Mouse (Mus musculus) cerebellum, adult 9-10 months (tissue): Measurements from ENCODE around the gene Kcnh6.

Experiments used
- DNase-seq: peaks from one replicate; pipeline ENCODE4 v3.0.0; 2022

Kcnh6 gene

DNA sequence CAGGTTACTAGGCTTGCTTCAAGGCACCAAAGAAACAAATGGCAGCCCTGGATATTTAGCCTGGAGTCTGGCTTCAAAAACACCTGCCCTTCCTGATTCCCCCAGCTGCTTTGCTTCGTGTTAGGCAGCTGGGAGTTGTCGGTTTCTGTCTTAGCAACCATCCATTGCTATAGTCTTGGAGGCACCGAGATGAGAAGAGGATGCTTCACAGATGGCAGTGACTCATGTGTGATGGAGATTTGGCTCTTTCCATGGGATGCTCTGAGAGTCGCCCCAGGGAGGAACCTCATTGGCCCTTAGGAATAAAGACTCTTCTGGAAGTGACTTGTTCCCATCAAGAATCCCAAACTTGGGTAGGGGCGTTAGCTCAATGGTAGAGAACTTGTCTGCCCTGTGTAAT is 8.5 kb downstream of the Kcnh6 start:
- DNase-seq, result no peak

DNA sequence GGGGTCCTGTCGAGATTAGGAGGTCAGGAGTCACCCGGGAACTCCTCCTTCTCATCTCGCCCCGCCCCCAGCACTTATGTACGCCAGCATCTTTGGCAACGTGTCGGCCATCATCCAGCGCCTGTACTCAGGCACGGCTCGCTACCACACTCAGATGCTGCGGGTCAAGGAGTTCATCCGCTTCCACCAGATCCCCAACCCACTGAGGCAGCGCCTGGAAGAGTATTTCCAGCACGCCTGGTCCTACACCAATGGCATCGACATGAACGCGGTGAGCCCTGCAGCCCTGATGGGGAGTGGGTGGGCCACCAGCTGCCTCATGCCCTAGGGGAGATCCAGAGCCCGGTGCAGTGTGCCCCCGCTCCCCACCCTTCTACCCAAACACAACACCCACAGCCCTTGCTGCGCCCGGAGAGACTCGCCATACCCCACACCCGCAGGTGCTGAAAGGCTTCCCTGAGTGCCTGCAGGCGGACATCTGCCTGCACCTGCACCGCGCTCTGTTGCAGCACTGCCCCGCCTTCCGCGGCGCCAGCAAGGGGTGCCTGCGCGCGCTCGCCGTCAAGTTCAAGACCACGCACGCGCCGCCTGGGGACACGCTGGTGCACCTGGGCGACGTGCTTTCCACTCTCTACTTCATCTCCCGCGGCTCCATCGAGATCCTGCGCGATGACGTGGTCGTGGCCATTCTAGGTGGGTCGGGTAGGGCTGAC is 12.3 kb downstream of the Kcnh6 start:
- no peak for DNase-seq

DNA sequence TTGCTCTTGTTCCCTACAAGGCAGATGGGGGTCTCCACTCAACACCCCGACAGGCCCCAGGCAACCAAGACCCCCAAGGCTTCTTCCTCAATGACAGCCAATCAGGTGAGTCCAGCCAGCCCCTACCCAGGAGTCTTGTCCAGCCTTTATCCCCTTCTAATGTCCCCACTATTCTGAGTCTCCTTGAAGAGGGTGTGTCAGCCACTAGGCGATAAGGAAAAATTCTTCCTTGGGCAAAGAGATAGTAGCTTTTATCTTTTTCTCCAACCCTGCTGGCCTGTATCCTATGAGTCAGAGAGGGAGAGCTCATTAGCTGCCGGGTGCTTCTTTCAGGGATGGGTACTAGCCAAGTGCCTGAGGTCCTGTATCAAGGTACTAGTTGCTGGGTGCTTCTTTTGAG is 17.9 kb downstream of the Kcnh6 start:
- no peak for DNase-seq

DNA sequence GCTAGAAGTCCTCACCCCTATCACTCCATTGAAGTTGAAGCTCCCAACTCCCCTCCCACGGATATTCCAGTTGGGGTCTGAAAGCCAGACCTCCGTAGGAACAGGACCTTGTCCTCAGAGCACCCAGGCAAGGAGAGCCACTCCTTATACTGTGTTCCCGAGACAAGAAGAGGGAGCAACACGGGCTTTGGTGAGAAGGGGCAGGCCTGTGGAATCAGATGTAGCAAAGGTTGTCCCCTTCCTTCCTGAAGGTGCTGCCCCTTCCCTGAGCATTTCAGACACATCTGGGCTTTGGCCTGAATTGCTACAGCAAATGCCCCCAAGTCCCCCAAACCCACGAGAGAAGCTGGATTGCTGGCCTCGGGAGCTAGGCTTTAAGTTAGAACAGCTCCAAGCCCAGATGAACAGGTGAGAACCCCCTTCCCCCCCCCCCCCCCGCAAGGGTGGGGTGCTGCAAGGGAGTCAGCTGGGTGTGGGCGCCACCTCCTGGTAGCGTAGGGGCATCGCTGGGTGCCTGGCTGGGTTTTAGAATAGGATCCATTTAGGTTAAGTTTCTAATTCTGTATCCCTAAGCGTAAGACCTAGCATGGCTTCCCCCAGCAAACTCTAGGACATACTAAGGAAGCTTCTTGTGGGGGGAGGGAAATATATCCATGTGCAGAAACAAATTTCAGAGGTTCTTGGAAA is 18.7 kb downstream of the Kcnh6 start:
- DNase-seq, result peak; percentile 75

DNA sequence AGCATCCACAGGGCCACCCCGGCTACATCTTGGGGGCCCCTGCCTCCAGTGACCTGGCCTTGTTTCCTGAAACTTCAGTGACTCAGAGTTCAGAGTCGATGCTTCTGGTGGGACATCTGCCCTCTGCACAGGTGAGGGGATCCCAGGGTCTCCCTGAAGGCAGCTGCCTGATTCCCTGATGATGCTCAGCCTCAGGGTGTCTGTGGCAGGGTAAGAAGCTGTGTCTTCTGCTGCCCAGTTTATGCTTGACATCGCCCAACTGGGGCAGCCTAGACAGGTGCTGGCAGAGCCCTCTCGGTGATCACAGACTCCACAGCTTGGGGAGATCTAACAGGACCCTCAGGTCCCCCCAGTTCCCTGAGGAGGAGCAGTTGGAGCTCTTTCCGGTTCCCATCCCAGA is 19.7 kb downstream of the Kcnh6 start:
- DNase-seq, result no peak

DNA sequence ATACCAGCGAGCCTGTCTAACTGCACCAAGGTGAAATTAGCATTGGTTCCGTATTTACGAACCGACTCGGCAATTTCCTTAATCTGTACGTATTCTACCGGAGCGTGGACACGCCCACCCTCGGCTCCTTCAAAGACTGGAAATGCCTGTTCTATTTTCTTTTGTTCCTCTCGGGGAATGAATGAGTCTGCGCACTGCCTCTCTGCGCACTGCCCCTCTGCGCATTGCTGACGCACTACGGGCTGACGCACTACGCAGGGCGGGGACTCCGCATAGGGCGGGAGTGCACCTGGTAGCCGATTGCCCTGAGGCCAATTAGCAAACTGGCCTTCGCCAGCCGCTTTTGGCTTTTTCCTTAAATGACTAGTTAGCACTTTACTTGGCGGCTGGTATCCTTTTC is 24.1 kb downstream of the Kcnh6 start:
- DNase-seq, result peak; percentile 42

DNA sequence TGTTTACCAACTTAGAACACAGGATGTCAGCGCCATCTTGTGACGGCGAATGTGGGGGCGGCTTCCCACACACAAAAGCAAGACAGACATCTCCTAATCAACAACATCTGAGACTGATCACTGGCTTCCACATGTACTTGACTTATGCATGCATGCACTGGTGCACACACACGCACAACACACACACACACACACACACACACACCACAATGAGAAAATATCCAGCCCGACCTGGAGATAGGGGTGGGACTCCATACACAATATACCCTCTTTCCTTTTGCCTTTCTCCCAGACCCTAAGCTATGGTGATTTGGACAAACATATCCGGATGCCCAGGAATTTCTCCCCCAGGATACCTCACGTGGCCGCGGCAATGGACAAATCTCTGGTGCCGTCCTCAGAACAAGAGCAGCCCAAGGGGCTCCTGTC is 25.6 kb downstream of the Kcnh6 start:
- peak; percentile 63 for DNase-seq

DNA sequence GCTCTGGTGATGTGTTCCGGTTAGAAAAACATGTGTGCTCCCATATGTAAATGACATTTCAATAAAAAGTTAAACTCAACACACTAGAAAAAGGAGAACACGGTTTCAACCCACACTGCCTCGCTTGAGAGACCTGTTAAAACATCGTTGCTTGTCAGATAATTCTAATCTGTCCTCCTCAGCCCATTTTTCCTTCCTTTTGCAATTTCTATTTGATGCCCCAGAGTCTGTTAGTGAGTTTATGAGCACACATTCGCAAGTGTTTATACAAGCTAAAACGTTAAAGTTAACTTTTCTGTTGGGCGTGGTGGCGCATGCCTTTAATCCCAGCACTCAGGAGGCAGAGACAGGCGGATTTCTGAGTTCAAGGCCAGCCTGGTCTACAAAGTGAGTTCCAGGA is 27.1 kb downstream of the Kcnh6 start:
- no peak for DNase-seq

DNA sequence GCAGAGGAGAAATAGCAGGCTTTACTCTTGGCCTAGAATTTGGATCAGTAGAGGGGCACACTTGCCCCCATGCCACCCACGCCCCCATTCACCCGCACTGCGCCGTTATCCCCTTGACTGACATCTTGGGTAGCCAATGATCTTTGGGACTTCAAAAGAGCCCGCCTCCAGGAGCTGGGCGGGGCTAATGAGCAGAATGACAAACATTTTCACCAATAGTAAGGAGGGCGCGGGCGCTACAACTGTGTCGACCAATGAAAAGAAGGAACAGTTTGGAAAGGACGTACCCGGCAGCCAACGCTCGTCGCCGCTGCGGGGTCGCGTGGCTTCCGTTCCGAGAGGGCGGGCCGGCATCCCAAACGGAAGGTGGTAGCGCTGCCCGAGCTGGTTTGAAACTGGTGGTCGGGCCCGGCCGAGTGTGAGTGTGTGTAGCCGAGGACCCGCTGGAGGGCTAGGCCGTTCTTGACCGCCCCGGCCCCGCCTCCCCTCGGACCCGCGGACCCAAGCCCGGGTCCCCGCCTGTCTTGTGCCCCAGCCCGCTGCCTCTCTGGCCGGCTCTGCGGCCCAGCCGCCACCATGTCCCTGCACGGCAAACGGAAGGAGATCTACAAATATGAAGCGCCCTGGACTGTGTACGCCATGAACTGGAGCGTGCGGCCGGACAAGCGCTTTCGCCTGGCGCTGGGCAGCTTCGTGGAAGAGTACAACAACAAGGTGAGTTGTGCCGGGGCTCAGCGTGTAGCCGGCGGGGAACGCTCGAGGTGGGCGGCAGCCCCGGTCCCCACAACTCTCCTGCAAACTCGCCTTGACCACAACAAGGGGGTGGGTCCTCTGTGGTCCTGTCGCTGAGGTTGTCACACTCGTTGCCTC is 28.9 kb downstream of the Kcnh6 start, which contains the start of gene Dcaf7:
Dcaf7 (plus strand) TSS at position 325 of the 870 bp plus-strand sequence.
- DNase-seq, result peak; percentile 99

DNA sequence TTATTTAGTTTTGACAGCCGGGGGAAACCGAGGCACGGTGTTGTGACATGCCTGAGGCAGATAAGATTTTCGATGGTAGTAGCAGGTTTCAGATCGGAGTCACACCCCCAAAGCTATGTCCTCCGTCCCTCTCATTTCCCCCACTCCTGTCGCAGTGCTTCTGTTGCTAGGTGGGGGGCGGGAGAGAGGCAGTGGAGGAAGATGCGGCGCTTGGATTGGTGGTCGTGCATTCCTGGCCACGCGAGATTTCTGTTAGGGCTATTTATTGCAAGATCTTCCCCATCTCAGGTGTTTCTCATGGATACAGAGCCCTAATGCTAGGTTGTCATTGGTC is 29.5 kb downstream of the Kcnh6 start:
- DNase-seq, result peak; percentile 67

DNA sequence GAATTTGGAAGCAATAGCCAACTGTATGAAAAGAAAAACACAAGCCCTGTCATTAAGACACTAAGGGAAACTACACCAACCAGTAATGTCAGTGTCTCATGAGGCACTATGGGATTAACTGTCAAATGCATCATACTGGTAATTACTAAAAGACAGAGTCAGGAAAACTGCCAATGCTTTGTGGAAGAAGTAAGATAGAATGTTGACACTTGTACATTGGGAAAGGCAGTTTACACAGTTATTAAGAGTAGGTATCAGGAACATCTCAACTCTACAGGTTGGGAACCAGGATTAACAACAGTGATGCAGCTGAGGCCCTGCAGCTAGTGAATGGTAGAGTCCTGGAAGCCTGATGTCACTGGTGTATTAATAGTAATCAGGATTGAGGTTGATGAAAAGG is 36.4 kb downstream of the Kcnh6 start:
- no peak for DNase-seq

DNA sequence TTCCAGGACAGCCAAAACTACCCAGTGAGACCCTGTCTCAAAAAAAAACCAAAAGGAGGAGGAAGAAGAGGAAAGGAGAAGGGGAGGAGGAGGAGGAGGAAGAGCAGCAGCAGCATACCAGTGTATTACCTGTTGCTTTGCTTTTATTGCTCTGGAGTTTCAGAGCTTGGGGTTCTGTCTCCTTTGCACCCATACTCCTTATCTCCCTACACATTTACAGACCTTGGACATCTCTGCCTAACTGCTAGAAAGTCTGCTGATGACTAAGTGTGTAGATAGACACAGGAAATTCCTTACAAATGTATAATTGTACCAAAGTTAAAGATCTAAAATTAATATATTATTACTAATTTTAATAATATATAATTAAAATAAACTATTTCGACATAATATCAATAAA is 37.3 kb downstream of the Kcnh6 start:
- no peak for DNase-seq

DNA sequence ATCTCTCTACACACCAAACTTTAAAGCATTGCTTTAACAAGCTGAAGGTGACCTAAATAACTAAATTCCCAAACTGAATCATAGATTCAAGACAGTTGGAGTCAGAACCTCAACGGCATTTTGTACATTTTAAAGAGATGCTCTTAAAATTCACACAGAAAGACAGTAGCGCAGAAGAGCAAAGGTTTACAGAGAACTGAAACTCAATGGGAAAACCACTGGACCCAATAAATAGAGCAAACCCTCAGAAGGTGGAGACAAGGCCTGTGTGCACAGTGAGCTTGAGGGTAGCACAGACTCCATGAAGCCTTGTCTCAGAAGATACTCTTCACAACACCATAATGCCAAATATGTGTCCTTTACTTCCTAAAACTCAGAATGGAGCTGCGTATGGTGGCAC is 37.9 kb downstream of the Kcnh6 start:
- DNase-seq, result no peak

DNA sequence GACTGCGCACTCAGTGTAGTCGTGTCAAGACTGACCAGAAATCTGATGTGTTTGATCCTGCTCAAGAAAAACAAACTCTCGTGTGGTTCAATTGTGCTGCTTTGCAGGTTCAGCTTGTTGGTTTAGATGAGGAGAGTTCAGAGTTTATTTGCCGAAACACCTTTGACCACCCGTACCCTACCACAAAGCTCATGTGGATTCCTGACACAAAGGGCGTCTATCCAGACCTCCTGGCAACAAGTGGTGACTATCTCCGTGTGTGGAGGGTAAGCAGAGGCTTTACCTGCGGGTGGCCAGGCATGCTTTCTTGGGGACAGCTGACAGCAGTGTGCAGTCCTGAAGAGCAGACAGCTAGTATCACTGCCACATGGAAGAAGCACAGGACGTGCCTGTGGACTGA is 38.7 kb downstream of the Kcnh6 start:
- no peak for DNase-seq

DNA sequence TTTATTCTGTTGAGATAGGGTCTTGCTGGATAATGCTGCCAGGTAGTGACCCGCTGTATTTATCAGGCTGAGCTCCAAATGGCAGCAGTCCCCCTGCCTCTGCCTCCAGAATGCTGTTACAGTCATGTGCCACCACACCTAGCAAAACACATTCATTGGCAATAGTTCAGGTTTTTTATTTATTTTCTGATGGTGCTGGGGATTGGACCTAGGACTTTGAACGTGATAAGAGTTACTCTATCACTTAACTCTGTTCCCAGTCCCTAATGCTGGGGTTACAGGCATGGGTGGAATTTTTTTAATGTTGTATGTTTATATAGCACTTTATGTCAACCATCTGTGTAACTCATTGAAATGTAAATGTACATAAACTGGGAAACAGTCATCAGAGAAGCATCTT is 46.0 kb downstream of the Kcnh6 start:
- DNase-seq, result no peak

DNA sequence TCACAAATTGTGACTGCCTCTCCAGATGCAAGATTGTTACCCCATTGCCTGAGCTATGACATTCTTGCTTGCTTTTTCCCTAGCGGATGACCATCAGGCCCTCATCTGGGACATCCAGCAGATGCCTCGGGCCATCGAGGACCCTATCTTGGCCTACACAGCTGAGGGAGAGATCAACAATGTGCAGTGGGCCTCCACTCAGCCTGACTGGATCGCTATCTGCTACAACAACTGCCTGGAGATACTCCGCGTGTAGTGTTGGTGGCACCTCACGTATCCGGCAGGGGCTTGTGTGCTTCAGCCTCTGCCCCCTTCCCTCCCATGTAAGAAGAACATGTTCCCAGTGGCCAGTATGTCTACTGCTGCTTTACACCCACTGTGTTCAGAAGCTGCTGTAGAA is 46.7 kb downstream of the Kcnh6 start:
- no peak for DNase-seq

DNA sequence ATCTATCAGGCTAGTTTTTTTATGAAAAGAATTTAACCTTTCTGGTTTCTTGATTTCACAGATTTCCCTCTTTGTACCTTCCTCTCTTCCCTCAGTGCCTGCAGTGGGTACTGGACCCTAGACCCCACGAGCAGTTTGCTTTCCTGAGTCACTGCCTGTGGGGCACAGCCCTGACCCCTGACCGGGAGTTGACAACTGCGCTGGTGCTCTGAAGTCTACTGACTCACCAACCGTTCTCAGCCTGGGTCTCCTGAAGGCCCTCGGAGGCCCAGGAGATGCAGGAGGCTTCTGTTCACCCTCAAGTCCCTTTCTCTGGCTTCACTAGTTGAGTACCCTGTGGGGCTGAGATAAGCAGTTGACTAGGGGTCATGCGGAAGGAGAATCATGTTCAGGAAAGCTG is 47.4 kb downstream of the Kcnh6 start:
- DNase-seq, result no peak

DNA sequence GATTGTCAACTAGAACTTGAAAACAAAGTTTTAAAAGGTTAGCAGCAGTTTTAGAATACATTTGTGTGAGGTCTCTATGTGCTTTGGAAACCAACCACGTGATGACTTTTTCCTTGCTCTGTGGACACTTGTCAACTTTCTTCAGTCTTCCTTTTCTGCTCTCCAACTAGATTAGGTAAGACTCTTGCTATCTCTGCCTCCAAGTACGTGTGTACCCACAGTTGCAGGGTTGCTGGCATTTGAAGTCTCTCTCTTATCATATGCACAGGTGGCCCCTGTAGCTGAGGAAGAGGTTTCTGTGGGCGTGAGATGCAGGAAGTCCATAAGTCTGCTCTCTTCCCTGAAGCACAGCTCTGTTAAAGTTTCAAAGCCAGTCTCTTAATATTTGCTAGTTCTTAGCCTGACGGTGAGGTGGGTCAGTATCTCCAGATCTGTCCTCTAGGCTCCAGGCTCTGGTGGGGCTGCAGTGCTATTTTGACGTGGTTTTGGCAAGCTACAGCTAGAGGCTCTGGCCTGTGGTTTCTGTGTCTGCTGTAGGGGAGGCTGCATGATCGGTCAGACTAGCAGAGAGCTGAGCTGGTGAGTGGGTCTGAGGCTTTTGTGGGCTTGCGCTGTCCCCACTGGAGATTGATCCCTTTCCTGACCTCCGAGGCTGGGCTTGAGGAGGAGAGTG is 49.0 kb downstream of the Kcnh6 start:
- no peak for DNase-seq

DNA sequence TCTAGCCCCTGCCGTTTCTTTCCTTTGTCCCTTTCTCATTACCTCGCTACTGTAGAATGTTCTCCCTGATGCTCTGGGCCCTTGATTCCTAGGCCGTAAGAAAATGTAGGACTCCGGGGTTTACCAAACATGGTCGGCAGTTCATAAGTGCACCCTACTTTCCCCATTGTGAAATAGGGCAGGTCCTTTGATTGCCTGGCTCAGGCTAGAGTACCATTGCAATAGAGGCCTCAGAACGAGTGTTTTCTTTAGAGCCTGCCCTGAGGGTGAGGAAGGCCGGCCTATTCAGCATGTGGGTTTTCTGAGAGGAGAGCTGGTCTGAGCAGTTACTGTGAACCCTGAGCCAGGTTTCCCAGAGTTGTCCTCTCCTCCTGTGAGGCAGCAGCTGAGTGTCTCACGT is 50.1 kb downstream of the Kcnh6 start:
- no peak for DNase-seq

DNA sequence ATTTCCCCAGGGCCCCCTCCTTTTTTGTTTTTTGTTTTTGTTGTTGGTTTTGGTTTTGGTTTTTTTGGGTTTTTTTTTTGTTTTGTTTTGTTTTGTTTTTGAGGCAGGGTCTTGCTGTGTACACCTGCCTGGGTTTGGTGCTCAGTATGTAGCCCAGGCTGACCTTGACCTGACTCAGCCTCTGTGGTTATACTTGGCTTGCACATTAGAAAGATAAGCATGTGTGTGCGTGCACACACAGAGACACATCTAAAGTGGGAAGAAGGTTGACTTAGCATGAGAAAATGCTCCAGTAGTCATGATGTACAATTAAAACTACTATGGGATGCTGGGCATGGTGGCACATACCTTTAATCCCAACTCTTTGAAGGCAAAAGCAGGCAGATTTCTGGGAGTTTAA is 52.6 kb downstream of the Kcnh6 start:
- no peak for DNase-seq

DNA sequence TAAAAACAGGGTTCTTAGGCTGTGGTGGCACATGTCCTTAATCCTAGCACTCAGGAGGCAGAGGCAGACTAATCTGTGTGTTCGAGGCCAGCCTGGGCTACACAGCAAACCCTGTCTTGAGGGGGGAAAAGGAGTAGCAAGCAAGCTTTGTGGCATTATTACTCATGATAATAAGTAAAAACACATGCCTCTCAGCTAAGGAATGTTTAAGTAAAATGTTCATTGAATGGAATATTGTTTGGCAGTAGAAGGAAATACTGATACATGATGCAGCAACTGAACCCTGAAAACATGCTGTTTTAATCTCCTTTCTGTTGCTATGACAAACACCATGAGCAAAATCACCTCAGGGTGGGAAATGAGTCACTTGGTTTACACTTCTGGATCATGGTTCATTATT is 53.4 kb downstream of the Kcnh6 start:
- DNase-seq, result no peak

DNA sequence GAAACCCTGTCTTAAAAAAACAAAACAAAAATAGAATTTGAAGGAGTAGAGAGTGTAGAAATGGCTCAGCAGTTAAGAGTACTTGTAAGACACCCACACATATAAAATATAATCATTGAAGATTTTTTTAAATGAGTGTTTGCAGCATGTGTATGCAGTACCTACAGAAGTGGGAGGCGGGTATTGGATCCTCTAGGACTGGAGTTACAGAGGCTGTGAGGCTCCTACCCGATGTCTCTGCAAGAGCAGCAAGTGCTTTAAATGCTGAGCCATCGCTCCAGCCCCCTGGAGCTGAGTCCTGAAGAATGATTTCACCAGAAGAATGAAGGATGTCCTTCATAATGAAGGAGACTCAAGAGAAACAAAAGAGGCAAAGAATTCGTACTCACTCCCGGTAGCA is 55.8 kb downstream of the Kcnh6 start:
- DNase-seq, result no peak
